Mouse (Mus musculus): ENCODE data around the gene Sptan1.

Gene Sptan1

GRCm38 (mm10) chr2:30062249-30063093, 97.1 kb downstream of the Sptan1 start:
- peak; percentile 36 for DNase-seq (ENCODE audit: low read depth, low spot score)
- Histone ChIP-seq H3K36me3 (ENCODE audit: control insufficient read depth, insufficient read depth, low read length, poor library complexity, severe bottlenecking) (no peaks in the 10 kb centered on the region), H3K27me3 (ENCODE audit: control insufficient read depth, insufficient read depth, low read length, poor library complexity, severe bottlenecking) (no peaks in the 10 kb centered on the region)

GRCm38 (mm10) chr2:30063235-30063634, 97.9 kb downstream of the Sptan1 start:
- DNase-seq (ENCODE audit: low read depth, low spot score), result no peak
- H3K36me3 ChIP-seq (ENCODE audit: control insufficient read depth, insufficient read depth, low read length, poor library complexity, severe bottlenecking), result no peaks in the 10 kb centered on the region
- no peaks in the 10 kb centered on the region for H3K27me3 ChIP-seq (ENCODE audit: control insufficient read depth, insufficient read depth, low read length, poor library complexity, severe bottlenecking)

- DNase-seq (ENCODE audit: low read depth, low spot score), result no peak
- H3K36me3 ChIP-seq (ENCODE audit: control insufficient read depth, insufficient read depth, low read length, poor library complexity, severe bottlenecking), result 0 out of 2 replicates have a peak, but pooled peaks cover 2% of the 10 kb centered on the region
- no peaks in the 10 kb centered on the region for H3K27me3 ChIP-seq (ENCODE audit: control insufficient read depth, insufficient read depth, low read length, poor library complexity, severe bottlenecking)
Measured at GRCm38 (mm10) chr2:30063791-30064190, 98.4 kb downstream of the Sptan1 start.

- H3K27me3 ChIP-seq (ENCODE audit: control insufficient read depth, insufficient read depth, low read length, poor library complexity, severe bottlenecking), result no peaks in the 10 kb centered on the region
- H3K36me3 ChIP-seq (ENCODE audit: control insufficient read depth, insufficient read depth, low read length, poor library complexity, severe bottlenecking), result peaks cover 4% of the 10 kb centered on the region; the same call in 1 of the 2 replicates
- DNase-seq (ENCODE audit: low read depth, low spot score), result no peak
Measured at GRCm38 (mm10) chr2:30064298-30064697, 98.9 kb downstream of the Sptan1 start.

GRCm38 (mm10) chr2:30066046-30066901, 100.9 kb downstream of the Sptan1 start:
- H3K27me3 ChIP-seq (ENCODE audit: control insufficient read depth, insufficient read depth, low read length, poor library complexity, severe bottlenecking), result no peaks in the 10 kb centered on the region

GRCm38 (mm10) chr2:30067031-30067888, 101.9 kb downstream of the Sptan1 start:
- Histone ChIP-seq H3K27me3 (ENCODE audit: control insufficient read depth, insufficient read depth, low read length, poor library complexity, severe bottlenecking) (no peaks in the 10 kb centered on the region), H3K36me3 (ENCODE audit: control insufficient read depth, insufficient read depth, low read length, poor library complexity, severe bottlenecking) (peaks cover 12% of the 10 kb centered on the region)
- peak; percentile 61 for DNase-seq (ENCODE audit: low read depth, low spot score)

More at GRCm38 (mm10) chr2:30066046-30066901, 100.9 kb downstream of the Sptan1 start:
- peak; percentile 96 for DNase-seq (ENCODE audit: low read depth, low spot score)
- H3K36me3 ChIP-seq (ENCODE audit: control insufficient read depth, insufficient read depth, low read length, poor library complexity, severe bottlenecking), result peaks cover 9% of the 10 kb centered on the region

- Histone ChIP-seq H3K36me3 (ENCODE audit: control insufficient read depth, insufficient read depth, low read length, poor library complexity, severe bottlenecking) (peaks cover 12% of the 10 kb centered on the region), H3K27me3 (ENCODE audit: control insufficient read depth, insufficient read depth, low read length, poor library complexity, severe bottlenecking) (no peaks in the 10 kb centered on the region)
- no peak for DNase-seq (ENCODE audit: low read depth, low spot score)
Measured at GRCm38 (mm10) chr2:30067962-30068361, 102.6 kb downstream of the Sptan1 start.

GRCm38 (mm10) chr2:30072875-30073274, 107.5 kb downstream of the Sptan1 start:
- DNase-seq (ENCODE audit: low read depth, low spot score), result no peak
- Histone ChIP-seq H3K36me3 (ENCODE audit: control insufficient read depth, insufficient read depth, low read length, poor library complexity, severe bottlenecking) (peaks cover 12% of the 10 kb centered on the region), H3K27me3 (ENCODE audit: control insufficient read depth, insufficient read depth, low read length, poor library complexity, severe bottlenecking) (no peaks in the 10 kb centered on the region)

- no peak for DNase-seq (ENCODE audit: low read depth, low spot score)
- Histone ChIP-seq H3K36me3 (ENCODE audit: control insufficient read depth, insufficient read depth, low read length, poor library complexity, severe bottlenecking) (peaks cover 12% of the 10 kb centered on the region), H3K27me3 (ENCODE audit: control insufficient read depth, insufficient read depth, low read length, poor library complexity, severe bottlenecking) (no peaks in the 10 kb centered on the region)
Measured at GRCm38 (mm10) chr2:30073285-30073684, 107.9 kb downstream of the Sptan1 start.

- no peak for DNase-seq (ENCODE audit: low read depth, low spot score)
- H3K36me3 ChIP-seq (ENCODE audit: control insufficient read depth, insufficient read depth, low read length, poor library complexity, severe bottlenecking), result peaks cover 3% of the 10 kb centered on the region; the same call in 1 of the 2 replicates
- no peaks in the 10 kb centered on the region for H3K27me3 ChIP-seq (ENCODE audit: control insufficient read depth, insufficient read depth, low read length, poor library complexity, severe bottlenecking)
Measured at GRCm38 (mm10) chr2:30075625-30076024, 110.3 kb downstream of the Sptan1 start.

GRCm38 (mm10) chr2:30076439-30076838, 111.1 kb downstream of the Sptan1 start:
- no peak for DNase-seq (ENCODE audit: low read depth, low spot score)
- Histone ChIP-seq H3K36me3 (ENCODE audit: control insufficient read depth, insufficient read depth, low read length, poor library complexity, severe bottlenecking) (0 out of 2 replicates have a peak, but pooled peaks cover 2% of the 10 kb centered on the region), H3K27me3 (ENCODE audit: control insufficient read depth, insufficient read depth, low read length, poor library complexity, severe bottlenecking) (no peaks in the 10 kb centered on the region)

- H3K36me3 ChIP-seq (ENCODE audit: control insufficient read depth, insufficient read depth, low read length, poor library complexity, severe bottlenecking), result 0 out of 2 replicates have a peak, but pooled peaks cover under 1% of the 10 kb centered on the region
- DNase-seq (ENCODE audit: low read depth, low spot score), result no peak
- H3K27me3 ChIP-seq (ENCODE audit: control insufficient read depth, insufficient read depth, low read length, poor library complexity, severe bottlenecking), result no peaks in the 10 kb centered on the region
Measured at GRCm38 (mm10) chr2:30076959-30077358, 111.6 kb downstream of the Sptan1 start.

GRCm38 (mm10) chr2:30077502-30078348, 112.4 kb downstream of the Sptan1 start, which contains the start of gene Pkn3:
Gene Pkn3, plus strand, starts transcription at chr2:30077684.
- Histone ChIP-seq H3K27me3 (ENCODE audit: control insufficient read depth, insufficient read depth, low read length, poor library complexity, severe bottlenecking) (no peaks in the 10 kb centered on the region), H3K36me3 (ENCODE audit: control insufficient read depth, insufficient read depth, low read length, poor library complexity, severe bottlenecking) (no peaks in the 10 kb centered on the region)
- peak; percentile 86 for DNase-seq (ENCODE audit: low read depth, low spot score)
